Mouse (Mus musculus) lung, postnatal 0 days (tissue): ENCODE results near the gene Slc7a15. TPM values are rescaled to one million over a fixed set of nuclear protein-coding genes. Genes with fewer than 3 reads are reported as not detected.

ENCODE experiments used
- ATAC-seq: fragments of 200-750 bp; cut with Nextera tagmentation; 2 replicates; pipeline ENCODE4 v1.8.0; 2017; ENCODE audit warnings: moderate library complexity
- DNase-seq: peaks from one replicate; pipeline ENCODE4 v3.0.0-alpha.2; 2016; ENCODE audit warnings: low spot score
- H3K27ac ChIP-seq: fragments of 300-500 bp; sonication (generic); 2 replicates; pipeline ENCODE4 v1.5.1; 2014; ENCODE audit warnings: antibody characterized with exemption, mild to moderate bottlenecking, low read length, mixed read lengths
- H3K27me3 ChIP-seq: fragments of 300-500 bp; sonication (generic); replicated peaks from 2 replicates; pipeline ENCODE4 v1.6.1; 2014; ENCODE audit warnings: low read length, mixed read lengths; ENCODE audit not compliant: insufficient read depth
- H3K36me3 ChIP-seq: fragments of 300-500 bp; sonication (generic); 2 replicates; pipeline ENCODE4 v1.6.1; 2014; ENCODE audit warnings: low read length, mixed read lengths; ENCODE audit not compliant: insufficient read depth
- H3K4me1 ChIP-seq: fragments of 300-500 bp; sonication (generic); 2 replicates; pipeline ENCODE4 v1.6.1; 2014; ENCODE audit warnings: antibody characterized with exemption, low read depth, low read length, mixed read lengths; ENCODE audit not compliant: insufficient read depth
- H3K4me2 ChIP-seq: fragments of 300-500 bp; sonication (generic); replicated peaks from 2 replicates; pipeline ENCODE4 v1.6.1; 2014; ENCODE audit warnings: low read depth, mild to moderate bottlenecking, low read length, moderate library complexity, mixed read lengths
- H3K4me3 ChIP-seq: fragments of 300-500 bp; sonication (generic); 2 replicates; pipeline ENCODE4 v1.5.1; 2014; ENCODE audit warnings: low read depth, low read length
- H3K9ac ChIP-seq: fragments of 300-500 bp; sonication (generic); replicated peaks from 2 replicates; pipeline ENCODE4 v1.6.1; 2014; ENCODE audit warnings: low read depth, mild to moderate bottlenecking
- H3K9me3 ChIP-seq: fragments of 300-500 bp; sonication (generic); 2 replicates; pipeline ENCODE4 v1.6.1; 2016; ENCODE audit warnings: low read length, mixed read lengths
- CTCF ChIP-seq: IDR thresholded peaks from 2 replicates; pipeline ENCODE4 v1.5.1; 2016; ENCODE audit warnings: antibody characterized with exemption, mild to moderate bottlenecking
- EP300 ChIP-seq: IDR thresholded peaks from 2 replicates; pipeline ENCODE4 v1.6.1; 2016; ENCODE audit warnings: antibody characterized with exemption, mild to moderate bottlenecking, control low read depth
- WGBS: fragments of 180-500 bp; shearing (Covaris S2); extraction: QIAGEN DNeasy Blood & Tissue Kit; methylation state at CpG from one replicate; pipeline ENCODE4 v1.1.7; 2014; 5-methylcytosine and 5-hydroxymethylcytosine counted together
- polyA plus RNA-seq: library from polyadenylated mRNA; unstranded; fragments of >200 nt; fragmentation: Nextera tagmentation; extraction: Ambion mirVana; gene quantifications from 2 replicates; pipeline ENCODE4 v1.2.1, GENCODE M21; 2015

Slc7a15 gene
- polyA plus RNA-seq, 1 experiment from 2014 or later: not detected

DNA sequence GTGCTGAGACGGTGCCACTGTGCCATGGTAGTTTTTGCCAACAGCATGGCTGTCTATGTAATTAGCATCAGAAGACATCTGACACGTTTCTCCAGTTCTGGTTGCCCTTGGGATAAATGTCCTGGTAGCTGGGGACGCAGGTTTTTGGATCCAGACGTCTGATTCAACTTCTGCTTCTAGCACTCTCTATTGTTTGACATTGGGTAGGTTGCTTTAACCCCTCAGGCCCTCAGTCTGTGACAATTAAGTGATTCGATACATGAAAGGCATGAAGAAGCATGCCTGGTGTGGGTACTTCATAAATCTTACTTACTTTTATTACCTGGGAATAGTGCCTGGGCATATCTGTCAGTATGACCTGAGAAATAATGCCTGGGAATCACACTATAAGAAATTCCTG is 74.8 kb downstream of the Slc7a15 start:
- no peak for DNase-seq
- no peak for TF ChIP-seq EP300
- no peak for TF ChIP-seq CTCF
- no peak for ATAC-seq
- H3K9me3 ChIP-seq: no peaks in the 10 kb centered on the region
- 68% methylated on average over 5 of the region's 5 CpGs for WGBS
- H3K4me3 ChIP-seq: no peak overlapping the region
- H3K9ac ChIP-seq: no peak overlapping the region
- H3K36me3 ChIP-seq: no peaks in the 10 kb centered on the region
- H3K4me1 ChIP-seq: no peaks in the 10 kb centered on the region
- H3K27me3 ChIP-seq: no peaks in the 10 kb centered on the region
- H3K4me2 ChIP-seq: no peak overlapping the region
- no peak overlapping the region for H3K27ac ChIP-seq

DNA sequence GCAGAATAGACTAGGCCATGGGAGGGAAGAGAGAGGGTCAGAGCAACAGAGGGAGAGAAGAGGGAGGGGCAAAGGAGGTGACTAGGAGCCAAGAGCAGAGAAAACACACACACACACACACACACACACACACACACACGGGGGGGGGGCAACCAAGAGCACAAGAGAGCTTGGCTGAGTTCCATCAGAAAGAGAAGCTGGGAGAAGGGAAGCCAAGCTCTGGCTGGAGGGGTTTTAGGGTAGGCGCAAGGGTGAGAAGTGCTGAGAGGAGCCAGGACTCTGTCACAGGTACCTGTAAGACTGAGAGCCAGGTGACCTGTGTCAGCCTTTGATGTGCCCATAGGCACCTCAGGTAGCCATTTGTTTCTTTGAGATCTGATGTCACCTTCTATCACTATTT is 76.2 kb downstream of the Slc7a15 start:
- no peak overlapping the region for H3K9ac ChIP-seq
- H3K9me3 ChIP-seq: no peaks in the 10 kb centered on the region
- TF ChIP-seq EP300: no peak
- TF ChIP-seq CTCF: no peak
- DNase-seq: peak; percentile 19
- H3K4me1 ChIP-seq: no peaks in the 10 kb centered on the region
- ATAC-seq: no peak
- no peaks in the 10 kb centered on the region for H3K36me3 ChIP-seq
- H3K27me3 ChIP-seq: no peaks in the 10 kb centered on the region
- no peak overlapping the region for H3K4me3 ChIP-seq
- 76% methylated on average over 1 of the region's 2 CpGs for WGBS
- H3K4me2 ChIP-seq: no peak overlapping the region
- no peak overlapping the region for H3K27ac ChIP-seq

DNA sequence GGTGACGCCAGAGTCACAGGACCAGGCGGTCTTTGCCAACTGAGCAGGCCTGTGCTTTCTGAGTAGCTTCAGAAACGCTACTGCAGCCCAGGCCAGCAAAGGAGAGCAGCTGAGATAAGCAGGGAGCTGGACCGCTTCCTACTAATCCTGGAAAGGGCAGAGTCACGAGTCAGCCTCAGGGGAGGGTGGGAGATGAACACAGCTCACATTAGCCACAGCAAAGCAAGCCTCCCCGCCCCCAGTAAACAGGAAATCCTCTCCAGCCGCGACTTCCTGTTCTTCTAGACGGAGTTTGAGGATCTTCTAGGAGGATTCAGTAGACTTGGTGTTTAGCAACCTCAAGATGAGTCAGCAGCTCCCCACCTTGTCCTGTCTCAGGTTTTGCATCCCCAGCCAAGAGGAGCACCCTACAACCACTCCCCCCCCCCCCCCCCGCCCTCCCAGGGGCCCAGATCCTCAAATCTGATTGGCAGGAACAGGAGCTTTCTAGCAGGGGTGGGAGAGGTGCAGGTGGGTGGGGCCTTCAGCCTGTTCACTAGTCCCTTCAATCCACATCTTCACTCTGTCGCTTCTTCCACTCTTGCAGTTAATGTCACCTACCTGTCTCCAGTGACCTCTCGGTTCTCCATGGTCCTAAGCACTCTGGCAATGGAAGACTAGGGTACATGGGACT is 77.4 kb downstream of the Slc7a15 start:
- H3K27ac ChIP-seq: peak overlapping the region; percentile 40; the same call in 1 of the 2 replicates
- 19% methylated on average over 9 of the region's 12 CpGs for WGBS
- DNase-seq: peak; percentile 87

DNA sequence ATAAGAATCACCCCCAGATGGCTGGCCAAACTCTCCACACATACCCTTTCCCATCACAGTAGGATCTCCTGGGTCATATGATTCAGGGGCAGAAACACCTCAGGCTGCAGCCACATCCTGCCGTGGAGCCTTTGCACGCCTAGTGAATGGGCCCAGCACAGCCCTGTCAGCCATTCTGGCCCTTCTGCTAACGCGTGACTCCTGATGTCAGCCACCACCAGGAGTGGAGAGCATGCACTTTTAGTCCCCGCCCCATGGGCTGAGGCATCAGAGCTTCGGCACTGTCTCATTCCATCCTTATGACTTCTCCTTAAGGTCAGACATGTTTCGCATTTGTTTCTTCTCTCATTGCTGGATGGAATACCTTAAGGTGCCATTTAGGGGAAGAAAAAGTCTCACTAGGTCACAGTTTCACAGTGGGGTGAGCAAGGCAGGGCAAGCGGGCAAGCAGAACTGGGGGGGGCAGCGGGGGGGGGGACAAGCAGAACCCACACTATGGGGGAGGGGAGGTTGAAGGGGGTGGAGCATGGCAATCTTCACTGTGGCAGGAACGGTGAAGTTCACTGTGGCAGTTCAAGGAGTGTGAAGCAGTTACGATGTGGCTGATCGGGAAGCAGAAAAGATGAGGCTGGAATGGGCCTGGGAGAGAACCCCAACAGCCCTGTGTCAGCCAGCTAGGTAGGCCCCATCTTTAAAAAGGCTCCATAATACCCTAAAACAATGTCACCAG is 79.3 kb downstream of the Slc7a15 start:
- H3K9ac ChIP-seq: no peak overlapping the region
- DNase-seq (no peak), ATAC-seq (no peak)
- no peaks in the 10 kb centered on the region for H3K9me3 ChIP-seq
- TF ChIP-seq EP300 (no peak), CTCF (no peak)
- no peak overlapping the region for H3K4me2 ChIP-seq
- no peak overlapping the region for H3K27ac ChIP-seq
- no peak overlapping the region for H3K4me3 ChIP-seq
- H3K36me3 ChIP-seq: no peaks in the 10 kb centered on the region
- H3K4me1 ChIP-seq: no peaks in the 10 kb centered on the region
- no peaks in the 10 kb centered on the region for H3K27me3 ChIP-seq
- WGBS: 47% methylated on average over 12 of the region's 12 CpGs

More for the DNA sequence above, 77.4 kb downstream of the Slc7a15 start:
- Histone ChIP-seq H3K36me3 (no peaks in the 10 kb centered on the region), H3K9me3 (no peaks in the 10 kb centered on the region), H3K4me2 (no peak overlapping the region), H3K9ac (no peak overlapping the region), H3K27me3 (no peaks in the 10 kb centered on the region), H3K4me1 (no peaks in the 10 kb centered on the region), H3K4me3 (no peak overlapping the region)
- TF ChIP-seq CTCF: no peak
- TF ChIP-seq EP300: peak; percentile 85
- peak; percentile 92 for ATAC-seq

DNA sequence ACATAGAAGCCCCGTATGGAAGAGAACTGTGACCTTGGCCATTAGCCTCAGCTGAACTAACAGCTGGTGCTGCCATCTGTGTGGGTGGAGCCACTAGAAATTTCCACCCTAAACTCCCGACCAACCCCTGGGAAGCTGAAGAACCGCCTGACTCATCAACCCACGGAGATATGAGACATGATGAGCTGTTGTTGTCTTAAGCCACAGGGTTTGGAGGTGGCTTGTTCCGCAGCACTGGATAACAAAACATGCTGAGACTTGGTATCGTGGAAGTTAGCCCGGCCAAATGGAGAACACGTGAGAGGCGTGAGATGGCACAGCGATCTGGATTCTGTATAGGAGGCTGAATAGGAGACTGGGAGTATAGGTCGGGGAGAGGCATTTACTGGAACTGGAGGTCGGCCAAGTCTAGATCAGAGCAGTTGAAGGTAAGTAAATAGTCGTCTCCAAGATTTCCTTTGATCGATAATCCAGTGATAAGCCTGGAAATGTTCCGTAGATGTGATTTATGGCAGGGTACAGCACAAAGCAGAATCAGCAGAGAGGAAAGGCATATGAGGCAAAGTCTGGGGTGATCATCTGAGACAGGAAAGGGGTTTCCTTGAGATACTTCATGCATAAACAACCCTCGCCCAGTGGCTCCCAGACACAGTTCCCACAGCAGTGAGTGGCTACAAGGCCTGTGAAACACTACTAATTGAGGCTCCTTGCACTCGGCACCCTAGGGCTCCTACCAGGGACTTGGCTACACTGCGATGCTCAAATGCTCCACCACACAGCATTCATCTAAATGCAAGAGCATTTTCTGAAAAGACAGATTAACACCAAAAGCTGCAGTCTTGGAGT is 87.6 kb downstream of the Slc7a15 start:
- 51% methylated on average over 18 of the region's 18 CpGs for WGBS
- Histone ChIP-seq H3K9me3 (no peaks in the 10 kb centered on the region), H3K9ac (no peak overlapping the region), H3K36me3 (no peaks in the 10 kb centered on the region), H3K27me3 (no peaks in the 10 kb centered on the region; the same call in 1 of the 2 replicates), H3K27ac (no peak overlapping the region), H3K4me1 (peaks cover 7% of the 10 kb centered on the region; the same call in 1 of the 2 replicates), H3K4me3 (no peak overlapping the region), H3K4me2 (no peak overlapping the region)
- peak; percentile 45 for DNase-seq
- ATAC-seq: peak; percentile 36
- TF ChIP-seq EP300: no peak
- no peak for TF ChIP-seq CTCF
